Mouse (Mus musculus) heart, postnatal 14 days (tissue): ENCODE data around the gene Fopnl. TPM values are rescaled to one million over a fixed set of nuclear protein-coding genes. Genes with fewer than 3 reads are reported as not detected.
A peak's percentile ranks its signal among the peaks of the same experiment; 100 is the strongest.

Experiments
- DNase-seq, 2 experiments: peaks; one replicate each; pipeline ENCODE4 v3.0.0; 2021 to 2022
- intact Hi-C: fragments of 180-260 bp; cut with DNase I; formaldehyde crosslinking; loops from one replicate; pipeline ENCODE4 v1.15.1; 2025
- long read RNA-seq, 2 experiments: library from polyadenylated mRNA; stranded (forward); transcript quantifications; one replicate each; pipeline ENCODE4 v2.0.0; 2021
- total RNA-seq, 2 experiments: library from RNA; stranded (reverse); gene quantifications; 2 replicates each; pipeline ENCODE4 v1.2.3; 2021

The Fopnl gene
- 10 to 100 TPM; 62.7 to 66.2 TPM for total RNA-seq
- long read RNA-seq, experiment 1, transcript Fopnl-201 (5 exons, 1,465 nt), result major isoform, 61 of 182 reads
- long read RNA-seq, experiment 1, transcript Fopnl-205 (3 exons, 1,147 nt), result minor isoform, 53 of 182 reads
- long read RNA-seq, experiment 1, partial matches to known transcripts, result 2 of 182 reads
- long read RNA-seq, experiment 1, other reads (novel, unspliced or antisense), result 64 of 182 reads
- long read RNA-seq, experiment 2, transcript Fopnl-205 (3 exons, 1,147 nt), result minor isoform, 29 of 182 reads
- long read RNA-seq, experiment 2, transcript Fopnl-201 (5 exons, 1,465 nt), result major isoform, 51 of 182 reads
- long read RNA-seq, experiment 2, partial matches to known transcripts, result 0 of 182 reads
- long read RNA-seq, experiment 2, other reads (novel, unspliced or antisense), result 101 of 182 reads

GRCm38 (mm10) chr16:14316884-14317876, at the start of gene Fopnl:
Fopnl (minus strand) TSS chr16:14317405.
- DNase-seq, result peak; percentile 97 to 98
- intact Hi-C loops, result loop anchor here (10.0 kb wide), 1 partner anchor 412 kb away; the partner anchor contains the start of genes Mpv17l and Pdxdc1

- intact Hi-C loops, result no loop called here
Observed at GRCm38 (mm10) chr16:14366017-14366416, 48.8 kb upstream of the Fopnl start.

GRCm38 (mm10) chr16:14365457-14365856, 48.3 kb upstream of the Fopnl start:
- intact Hi-C loops, result no loop called here

More at GRCm38 (mm10) chr16:14366017-14366416, 48.8 kb upstream of the Fopnl start:
- no peak for DNase-seq

GRCm38 (mm10) chr16:14364066-14364465, 46.9 kb upstream of the Fopnl start:
- DNase-seq, result no peak
- intact Hi-C loops, result no loop called here

More at GRCm38 (mm10) chr16:14365457-14365856, 48.3 kb upstream of the Fopnl start:
- no peak for DNase-seq

GRCm38 (mm10) chr16:14363496-14363895, 46.3 kb upstream of the Fopnl start:
- intact Hi-C loops, result no loop called here
- DNase-seq, result no peak

GRCm38 (mm10) chr16:14362099-14362820, 45.1 kb upstream of the Fopnl start:
- intact Hi-C loops, result no loop called here
- no peak for DNase-seq

GRCm38 (mm10) chr16:14361362-14362098, 44.3 kb upstream of the Fopnl start, which contains the start of gene Abcc1:
Abcc1 (plus strand) TSS chr16:14361558.
- DNase-seq, result peak; percentile 82 to 84
- intact Hi-C loops, result no loop called here

- no peak for DNase-seq
- intact Hi-C loops, result no loop called here
Observed at GRCm38 (mm10) chr16:14360931-14361330, 43.7 kb upstream of the Fopnl start.

- intact Hi-C loops, result no loop called here
- no peak for DNase-seq
Observed at GRCm38 (mm10) chr16:14358531-14358930, 41.3 kb upstream of the Fopnl start.

GRCm38 (mm10) chr16:14357859-14358258, 40.7 kb upstream of the Fopnl start:
- intact Hi-C loops, result loop anchor here (2.0 kb wide), 1 partner anchor 39 kb away; no protein-coding TSS in a partner anchor

GRCm38 (mm10) chr16:14352663-14353062, 35.5 kb upstream of the Fopnl start:
- DNase-seq, result no peak
- intact Hi-C loops, result no loop called here

More at GRCm38 (mm10) chr16:14357859-14358258, 40.7 kb upstream of the Fopnl start:
- DNase-seq, result no peak

GRCm38 (mm10) chr16:14352234-14352633, 35.0 kb upstream of the Fopnl start:
- intact Hi-C loops, result no loop called here
- no peak for DNase-seq

GRCm38 (mm10) chr16:14351571-14351970, 34.4 kb upstream of the Fopnl start:
- DNase-seq, result no peak
- intact Hi-C loops, result no loop called here

GRCm38 (mm10) chr16:14344967-14345366, 27.8 kb upstream of the Fopnl start:
- intact Hi-C loops, result no loop called here
- DNase-seq, result no peak

GRCm38 (mm10) chr16:14328156-14328555, 11.0 kb upstream of the Fopnl start:
- intact Hi-C loops, result no loop called here

GRCm38 (mm10) chr16:14320494-14320893, 3.3 kb upstream of the Fopnl start:
- DNase-seq, result no peak
- intact Hi-C loops, result no loop called here

More at GRCm38 (mm10) chr16:14328156-14328555, 11.0 kb upstream of the Fopnl start:
- no peak for DNase-seq

GRCm38 (mm10) chr16:14319681-14320080, 2.5 kb upstream of the Fopnl start:
- intact Hi-C loops, result loop anchor here (2.0 to 10.0 kb wide), 2 partner anchors 37 to 415 kb away; partner anchors contain the start of genes Mpv17l and Pdxdc1

GRCm38 (mm10) chr16:14312914-14313313, 4.3 kb downstream of the Fopnl start:
- no peak for DNase-seq
- intact Hi-C loops, result loop anchor here (5.0 to 10.0 kb wide), 2 partner anchors 134 to 408 kb away; partner anchors contain the start of genes Mpv17l and Pdxdc1

More at GRCm38 (mm10) chr16:14319681-14320080, 2.5 kb upstream of the Fopnl start:
- no peak for DNase-seq

- DNase-seq, result peak in 1 of 2 experiments; percentile 43
- intact Hi-C loops, result loop anchor here (2.0 to 10.0 kb wide), 3 partner anchors 75 to 407 kb away; partner anchors contain the start of genes Mpv17l and Pdxdc1
Observed at GRCm38 (mm10) chr16:14311371-14311770, 5.8 kb downstream of the Fopnl start.
